Mouse (Mus musculus) stomach, postnatal 0 days (tissue): ENCODE results near the gene Snip1. TPM values are rescaled to one million over a fixed set of nuclear protein-coding genes. Genes with fewer than 3 reads are reported as not detected.

ENCODE experiments used
- ATAC-seq: fragments of 200-750 bp; cut with Nextera tagmentation; 2 replicates; pipeline ENCODE4 v1.8.0; 2017; ENCODE audit not compliant: low FRiP score, low TSS enrichment
- DNase-seq: peaks from one replicate; pipeline ENCODE4 v3.0.0-alpha.2; 2016; ENCODE audit warnings: low spot score
- H3K27ac ChIP-seq: fragments of 300-500 bp; sonication (generic); replicated peaks from 2 replicates; pipeline ENCODE4 v1.5.1; 2014; ENCODE audit warnings: mild to moderate bottlenecking, control low read depth
- H3K27me3 ChIP-seq: fragments of 300-500 bp; sonication (generic); 2 replicates; pipeline ENCODE4 v1.6.1; 2014; ENCODE audit warnings: low read length; ENCODE audit not compliant: control insufficient read depth, insufficient read depth
- H3K36me3 ChIP-seq: fragments of 300-500 bp; sonication (generic); 2 replicates; pipeline ENCODE4 v1.6.1; 2014; ENCODE audit warnings: low read length, mixed read lengths; ENCODE audit not compliant: control insufficient read depth, insufficient read depth
- H3K4me1 ChIP-seq: fragments of 300-500 bp; sonication (generic); replicated peaks from 2 replicates; pipeline ENCODE4 v1.6.1; 2014; ENCODE audit warnings: antibody characterized with exemption; ENCODE audit not compliant: control insufficient read depth, insufficient read depth
- H3K4me2 ChIP-seq: fragments of 300-500 bp; sonication (generic); replicated peaks from 2 replicates; pipeline ENCODE4 v1.6.1; 2014; ENCODE audit warnings: low read depth, mild to moderate bottlenecking, control low read depth, moderate library complexity
- H3K4me3 ChIP-seq: fragments of 300-500 bp; sonication (generic); 2 replicates; pipeline ENCODE4 v1.5.1; 2014; ENCODE audit warnings: low read depth, low read length, control low read depth
- H3K9ac ChIP-seq: fragments of 300-500 bp; sonication (generic); 2 replicates; pipeline ENCODE4 v1.6.1; 2014; ENCODE audit warnings: mild to moderate bottlenecking, low read length, control low read depth, mixed read lengths
- H3K9me3 ChIP-seq: fragments of 300-500 bp; sonication (generic); 2 replicates; pipeline ENCODE4 v1.6.1; 2016; ENCODE audit warnings: low read length; ENCODE audit not compliant: control insufficient read depth
- CTCF ChIP-seq: IDR thresholded peaks from 2 replicates; pipeline ENCODE4 v1.5.1; 2016; ENCODE audit warnings: antibody characterized with exemption, low read depth, mild to moderate bottlenecking, moderate library complexity
- EP300 ChIP-seq: optimal IDR thresholded peaks from 2 replicates; pipeline ENCODE3; 2016; ENCODE audit warnings: antibody characterized with exemption
- WGBS: fragments of 180-500 bp; shearing (Covaris S2); extraction: QIAGEN DNeasy Blood & Tissue Kit; methylation state at CpG from one replicate; pipeline ENCODE4 v1.1.7; 2014; 5-methylcytosine and 5-hydroxymethylcytosine counted together
- polyA plus RNA-seq: library from polyadenylated mRNA; unstranded; fragments of >200 nt; fragmentation: Nextera tagmentation; extraction: Ambion mirVana; gene quantifications from 2 replicates; pipeline ENCODE4 v1.2.1, GENCODE M21; 2015

The Snip1 gene
- polyA plus RNA-seq, 1 experiment from 2014 or later: 13.0 TPM

DNA sequence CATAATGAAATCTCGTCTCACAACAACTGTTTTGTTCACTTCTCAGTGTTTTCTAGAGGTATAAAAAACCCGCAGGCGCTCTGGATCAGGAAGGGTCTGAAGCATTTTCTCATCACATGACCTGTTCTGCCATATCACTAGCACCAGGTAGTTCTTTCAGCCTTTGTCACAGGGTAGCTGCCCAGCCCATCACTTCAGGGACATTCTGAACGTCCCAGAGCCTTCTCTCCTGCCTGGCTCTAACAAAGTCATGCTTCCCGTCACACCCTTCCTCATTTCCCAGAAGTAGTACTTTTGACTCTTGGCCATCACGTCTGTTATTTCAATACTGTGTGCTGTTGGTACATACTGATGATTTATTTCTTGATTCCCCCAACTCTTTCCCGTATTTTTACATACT lies 22.0 kb upstream of the Snip1 start:
- Histone ChIP-seq H3K36me3 (peaks cover 35% of the 10 kb centered on the region), H3K4me3 (no peak overlapping the region), H3K9ac (no peak overlapping the region), H3K4me1 (no peaks in the 10 kb centered on the region), H3K27me3 (no peaks in the 10 kb centered on the region), H3K9me3 (no peaks in the 10 kb centered on the region), H3K27ac (no peak overlapping the region), H3K4me2 (no peak overlapping the region)
- no peak for ATAC-seq
- TF ChIP-seq EP300: no peak
- TF ChIP-seq CTCF: no peak
- no peak for DNase-seq
- 85% methylated on average over 7 of the region's 7 CpGs for WGBS

DNA sequence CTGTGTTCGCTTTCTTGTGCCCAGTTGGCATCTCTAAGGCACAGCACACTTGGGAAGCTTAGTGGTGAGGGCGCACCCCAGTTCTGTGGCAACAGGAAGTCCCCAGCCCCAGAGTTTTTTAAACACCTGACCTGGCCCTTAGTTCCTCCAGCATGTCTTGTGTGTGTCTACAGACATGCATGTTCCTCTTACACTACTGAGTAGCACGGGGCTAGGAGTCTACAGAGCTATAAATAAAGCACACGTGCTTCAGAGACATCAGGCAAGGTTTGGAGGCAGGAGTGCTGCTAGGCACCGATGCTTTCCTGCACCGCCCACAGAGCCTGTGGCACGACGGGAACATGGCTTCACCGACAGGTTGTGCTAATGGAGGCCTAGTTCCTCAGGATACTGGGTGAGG lies 11.1 kb upstream of the Snip1 start:
- Histone ChIP-seq H3K9me3 (no peaks in the 10 kb centered on the region), H3K4me1 (no peaks in the 10 kb centered on the region), H3K4me2 (no peak overlapping the region), H3K4me3 (no peak overlapping the region), H3K9ac (no peak overlapping the region), H3K27me3 (no peaks in the 10 kb centered on the region), H3K27ac (no peak overlapping the region), H3K36me3 (peaks cover 19% of the 10 kb centered on the region)
- TF ChIP-seq EP300: no peak
- TF ChIP-seq CTCF: no peak
- DNase-seq: no peak
- 87% methylated on average over 9 of the region's 9 CpGs for WGBS
- no peak for ATAC-seq

DNA sequence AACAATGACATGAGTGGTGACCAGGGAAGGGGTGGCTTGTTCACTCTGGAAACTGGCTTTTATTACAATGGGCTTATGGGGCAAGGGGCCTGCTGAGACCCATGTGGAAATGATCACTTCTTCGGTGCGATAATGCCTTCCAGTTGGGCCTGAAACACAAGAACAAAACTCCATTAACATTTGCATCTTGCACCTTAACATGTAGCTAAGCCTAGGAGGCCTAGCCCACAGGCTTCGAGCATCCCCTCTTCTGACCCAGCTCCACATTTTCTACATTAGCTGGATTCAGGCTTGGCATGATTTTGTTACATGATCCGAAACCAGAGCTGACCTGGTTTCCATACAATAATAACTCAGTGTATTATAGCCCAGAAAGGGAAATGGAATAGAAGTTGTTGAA lies 10.0 kb upstream of the Snip1 start:
- WGBS: 87% methylated on average over 4 of the region's 4 CpGs

DNA sequence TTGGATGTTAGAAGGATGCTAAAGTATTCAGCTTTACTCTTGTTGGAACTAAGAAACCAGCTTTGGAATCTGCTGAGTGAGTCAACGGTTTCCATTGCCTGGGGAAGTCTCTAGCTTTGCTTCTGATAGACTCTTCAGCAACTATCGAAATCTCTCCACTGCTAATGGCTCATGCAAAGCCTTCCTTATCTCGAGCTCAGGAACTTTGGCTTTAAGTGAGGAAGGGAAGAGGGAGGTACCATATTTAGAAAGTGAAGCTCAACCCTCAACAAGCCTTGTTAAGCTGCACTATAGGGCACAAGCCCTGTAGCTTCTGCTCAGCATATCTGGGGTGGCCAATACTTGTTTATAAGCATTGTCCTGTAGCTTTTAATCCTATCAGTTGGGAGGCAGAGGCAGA lies 9.2 kb upstream of the Snip1 start:
- no peak overlapping the region for H3K4me2 ChIP-seq
- no peak overlapping the region for H3K27ac ChIP-seq
- H3K9me3 ChIP-seq: no peaks in the 10 kb centered on the region
- H3K27me3 ChIP-seq: no peaks in the 10 kb centered on the region
- H3K36me3 ChIP-seq: peaks cover 15% of the 10 kb centered on the region
- TF ChIP-seq CTCF: no peak
- no peak for TF ChIP-seq EP300
- DNase-seq (no peak), ATAC-seq (no peak)
- no peak overlapping the region for H3K9ac ChIP-seq
- no peak overlapping the region for H3K4me3 ChIP-seq
- H3K4me1 ChIP-seq: no peaks in the 10 kb centered on the region
- 48% methylated on average over 3 of the region's 3 CpGs for WGBS

More for the DNA sequence above, 10.0 kb upstream of the Snip1 start:
- no peaks in the 10 kb centered on the region for H3K4me1 ChIP-seq
- peaks cover 15% of the 10 kb centered on the region for H3K36me3 ChIP-seq
- no peak overlapping the region for H3K4me3 ChIP-seq
- no peak for ATAC-seq
- H3K4me2 ChIP-seq: no peak overlapping the region
- no peaks in the 10 kb centered on the region for H3K27me3 ChIP-seq
- no peaks in the 10 kb centered on the region for H3K9me3 ChIP-seq
- DNase-seq: no peak
- no peak for TF ChIP-seq EP300
- TF ChIP-seq CTCF: no peak
- no peak overlapping the region for H3K27ac ChIP-seq
- no peak overlapping the region for H3K9ac ChIP-seq

DNA sequence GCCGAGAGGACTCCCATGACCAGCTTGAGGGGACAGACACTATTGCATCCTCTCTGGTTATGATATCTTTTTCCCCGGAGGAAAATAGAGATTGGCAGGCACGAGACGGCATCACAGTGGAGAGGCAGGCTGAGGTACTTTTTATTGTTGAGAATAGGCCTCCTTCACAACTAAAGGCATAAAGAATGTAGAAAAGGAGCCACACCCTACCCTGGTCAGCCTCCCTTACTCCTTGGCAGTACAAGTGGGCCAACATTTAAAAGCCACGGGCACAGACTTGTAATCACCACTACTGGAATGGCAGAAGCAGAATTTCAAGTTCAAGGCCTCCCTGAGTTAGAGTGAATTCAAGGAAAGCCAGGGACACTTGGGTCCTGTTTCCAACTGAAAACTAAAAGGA lies 8.4 kb upstream of the Snip1 start:
- no peak for DNase-seq
- no peak for ATAC-seq
- no peak for TF ChIP-seq EP300
- TF ChIP-seq CTCF: no peak
- no peak overlapping the region for H3K9ac ChIP-seq
- H3K4me3 ChIP-seq: no peak overlapping the region
- H3K4me1 ChIP-seq: no peaks in the 10 kb centered on the region
- H3K27ac ChIP-seq: no peak overlapping the region
- peaks cover 10% of the 10 kb centered on the region for H3K36me3 ChIP-seq
- H3K27me3 ChIP-seq: no peaks in the 10 kb centered on the region
- 34% methylated on average over 5 of the region's 5 CpGs for WGBS
- no peak overlapping the region for H3K4me2 ChIP-seq
- no peaks in the 10 kb centered on the region for H3K9me3 ChIP-seq

DNA sequence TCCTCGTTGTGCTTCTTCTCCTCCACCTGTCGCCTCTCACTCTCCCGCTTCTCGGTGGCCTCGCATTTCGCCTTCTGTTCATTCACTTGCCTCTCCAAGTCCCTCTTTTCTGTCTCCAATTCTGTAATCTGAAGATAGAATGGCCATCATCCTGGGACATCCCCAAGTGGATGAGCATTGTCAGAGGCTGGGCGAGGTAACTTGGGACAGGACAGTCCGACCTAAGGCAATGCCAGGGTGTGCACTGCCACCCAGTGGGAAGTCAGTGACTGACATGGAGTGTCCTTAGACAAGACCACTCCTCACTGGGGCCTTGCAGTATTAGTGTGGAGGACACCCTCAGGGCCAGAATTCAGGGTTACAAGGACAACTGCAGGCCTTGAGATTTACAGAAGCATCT lies 7.4 kb upstream of the Snip1 start:
- H3K27me3 ChIP-seq: no peaks in the 10 kb centered on the region
- H3K9me3 ChIP-seq: no peaks in the 10 kb centered on the region
- H3K4me3 ChIP-seq: no peak overlapping the region
- no peak overlapping the region for H3K27ac ChIP-seq
- H3K9ac ChIP-seq: no peak overlapping the region
- peak overlapping the region; percentile 31; the same call in 1 of the 2 replicates for H3K4me2 ChIP-seq
- no peak for TF ChIP-seq EP300
- peak; percentile 92 for TF ChIP-seq CTCF
- no peaks in the 10 kb centered on the region for H3K4me1 ChIP-seq
- ATAC-seq (peak; percentile 80), DNase-seq (peak; percentile 52)
- 5% methylated on average over 8 of the region's 8 CpGs for WGBS
- peaks cover 4% of the 10 kb centered on the region for H3K36me3 ChIP-seq
